Mouse (Mus musculus) adrenal gland, postnatal 25 days (tissue): ENCODE results near the gene Banp. TPM values are rescaled to one million over a fixed set of nuclear protein-coding genes. Genes with fewer than 3 reads are reported as not detected.

Source experiments
- DNase-seq: peaks from one replicate; pipeline ENCODE4 v3.0.0; 2021; ENCODE audit warnings: mixed read lengths
- total RNA-seq: library from RNA; stranded (reverse); gene quantifications from 2 replicates; pipeline ENCODE4 v1.2.3, GENCODE M21; 2021

Gene Banp
- total RNA-seq, 1 experiment from 2014 or later, result 35.7 TPM

DNA sequence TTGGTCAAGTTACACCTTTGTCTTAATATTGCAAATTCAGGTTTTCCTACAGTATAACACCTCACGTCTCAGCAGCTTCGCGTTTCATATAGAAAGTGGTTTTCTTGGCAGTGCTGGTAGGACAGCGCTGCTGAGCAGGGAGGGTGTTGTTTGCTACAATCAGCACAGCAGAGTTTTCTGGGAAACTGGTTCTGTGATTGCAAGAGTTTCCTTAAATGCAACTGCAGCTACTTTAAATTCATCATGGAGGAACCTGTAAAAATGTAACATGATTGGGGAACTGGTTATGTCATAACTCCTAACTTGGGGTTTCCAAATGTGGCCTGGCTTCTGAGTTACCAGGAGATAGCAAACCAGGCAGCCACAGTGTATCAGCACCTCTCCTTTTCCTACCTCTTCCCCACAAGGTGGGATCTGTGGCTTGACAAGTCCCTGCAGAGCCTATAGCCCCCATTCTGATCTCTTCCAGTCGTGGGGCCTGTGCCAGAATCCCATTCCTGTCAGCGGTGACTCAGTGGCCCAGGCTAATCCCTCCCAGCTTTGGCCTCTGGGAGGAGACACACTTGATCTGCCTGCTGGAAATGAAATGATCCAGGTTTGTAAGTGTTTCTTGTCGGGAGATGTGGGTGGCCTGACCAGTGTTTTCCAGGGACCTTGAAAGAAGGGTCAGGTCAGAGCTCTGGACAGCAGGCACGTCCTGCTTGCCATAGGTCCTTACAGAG, 70.7 kb downstream of the Banp start:
- DNase-seq, result no peak

- DNase-seq, result no peak
These were observed 72.2 kb downstream of the Banp start for GRCm38 (mm10) chr8:122021725-122022124.

DNA sequence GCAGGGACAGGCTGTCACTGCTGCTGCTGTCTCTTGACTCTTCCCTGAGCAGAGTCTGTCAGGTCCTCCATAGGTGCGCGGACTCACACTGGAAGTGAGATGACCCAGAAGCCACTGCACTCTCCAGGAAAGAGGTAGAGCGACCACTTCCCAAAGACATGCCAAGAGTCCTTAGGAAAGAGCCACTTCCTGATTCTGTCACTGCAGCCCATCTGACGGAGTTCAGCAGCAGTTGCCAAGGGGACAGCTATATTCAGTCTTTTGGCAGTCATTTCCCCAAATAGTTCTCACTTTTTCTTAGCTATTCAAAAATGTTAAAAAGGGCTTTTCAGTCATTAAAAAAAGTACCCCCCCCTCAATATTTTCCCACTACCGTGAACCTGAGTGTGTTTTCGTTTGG, 72.7 kb downstream of the Banp start:
- DNase-seq, result no peak

DNA sequence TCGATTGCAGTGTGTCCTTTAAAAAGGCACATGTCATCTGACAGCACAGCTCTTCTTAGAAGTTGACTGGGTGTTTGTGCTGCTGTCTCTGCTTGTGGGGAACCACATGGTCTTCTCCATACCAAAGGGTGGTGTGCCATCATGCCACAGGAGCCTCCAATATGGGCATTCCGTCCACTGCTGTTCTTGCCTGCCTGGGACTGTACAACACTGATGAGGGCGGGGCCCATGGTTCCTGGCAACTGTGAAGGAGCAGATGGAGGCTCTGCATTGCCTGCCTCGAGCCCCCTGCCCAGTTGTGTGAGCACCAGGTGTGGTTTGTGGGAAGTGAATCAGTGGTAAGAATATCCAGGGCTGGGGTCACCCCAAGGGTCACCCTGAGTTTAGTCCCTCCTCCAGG, 73.2 kb downstream of the Banp start:
- DNase-seq, result no peak

- DNase-seq, result no peak
These were observed 76.0 kb downstream of the Banp start for GRCm38 (mm10) chr8:122025546-122025945.

DNA sequence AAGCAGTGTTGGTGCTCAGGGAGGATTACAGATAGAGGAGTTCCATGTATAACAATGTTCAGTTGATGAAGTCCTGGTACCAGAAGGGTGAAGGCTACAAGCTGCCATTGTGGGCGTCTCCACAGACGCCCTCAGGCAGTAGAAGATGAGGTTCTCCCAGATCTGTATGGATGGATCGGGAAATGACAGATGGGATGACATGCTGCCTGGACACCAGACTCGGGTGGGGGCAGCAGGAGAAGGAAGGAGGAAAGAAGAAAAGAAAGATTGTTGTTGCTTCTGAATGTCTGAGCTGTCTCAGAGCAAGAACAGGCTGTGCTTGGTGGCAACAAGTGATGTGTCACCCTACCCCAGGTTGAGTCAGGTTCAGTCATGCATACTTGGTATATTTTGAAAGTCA, 78.6 kb downstream of the Banp start:
- DNase-seq, result no peak

- no peak for DNase-seq
These were observed 81.4 kb downstream of the Banp start for GRCm38 (mm10) chr8:122030965-122031364.

DNA sequence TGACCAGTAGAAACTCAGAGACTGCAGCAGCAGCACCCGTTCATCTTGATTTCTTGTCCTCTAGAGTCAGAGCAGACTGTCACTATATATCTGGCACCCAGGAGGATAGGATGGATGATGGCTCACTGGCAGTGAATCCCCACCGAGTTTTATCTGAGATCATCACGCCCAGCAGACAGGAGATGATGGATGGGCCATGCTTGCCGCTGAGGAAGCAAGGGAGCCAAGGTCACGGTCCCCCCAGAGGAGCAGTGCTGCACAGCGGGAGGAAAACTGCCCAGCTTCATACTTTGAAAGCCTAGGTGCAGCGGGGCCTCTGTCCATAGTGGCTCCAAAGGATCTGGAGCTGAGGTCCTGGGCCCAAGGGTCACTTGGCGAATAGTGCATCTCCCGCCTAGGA, 83.2 kb downstream of the Banp start:
- DNase-seq, result peak; percentile 66

GRCm38 (mm10) chr8:122035543-122035942, 86.0 kb downstream of the Banp start:
- no peak for DNase-seq

DNA sequence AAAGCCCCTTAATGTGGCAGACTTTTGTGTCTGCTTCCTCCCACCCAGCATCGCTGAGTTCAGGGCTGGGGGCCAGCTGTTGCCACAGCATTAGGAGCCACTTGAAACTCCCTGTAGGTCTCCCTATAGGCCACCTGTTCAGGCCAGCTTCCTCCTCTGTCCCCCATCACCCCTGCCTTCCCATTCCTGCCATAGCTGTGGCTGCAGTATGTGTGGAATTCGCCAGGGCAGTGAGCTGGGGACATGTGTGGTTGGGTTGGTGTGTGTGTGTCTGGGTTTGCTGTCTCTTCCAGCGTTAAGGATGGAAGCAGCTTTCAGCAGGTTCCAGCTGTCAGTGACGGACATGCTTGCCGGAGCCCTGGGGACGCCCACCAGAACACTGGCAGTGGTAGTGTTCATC, 86.8 kb downstream of the Banp start:
- no peak for DNase-seq

GRCm38 (mm10) chr8:122037279-122037678, 87.7 kb downstream of the Banp start:
- no peak for DNase-seq

DNA sequence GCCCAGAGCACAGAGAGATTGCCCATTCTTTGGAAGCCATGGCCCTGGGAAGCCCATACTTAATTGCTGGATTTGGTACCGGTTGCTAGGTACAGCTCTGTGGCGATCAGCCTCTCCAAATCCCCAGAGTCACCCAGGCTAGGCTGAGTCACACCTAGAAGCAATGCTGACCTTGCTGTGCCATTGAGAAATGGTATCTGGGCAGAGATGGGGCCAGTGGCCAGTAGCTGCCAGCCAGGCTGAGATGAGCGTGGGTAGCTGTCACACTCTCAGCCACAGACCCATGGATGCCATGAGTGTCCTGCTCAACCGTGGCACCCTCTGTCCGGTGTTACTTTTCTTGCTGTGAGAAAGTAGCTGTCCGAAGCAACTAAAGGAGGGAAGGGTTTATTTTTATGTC, 88.5 kb downstream of the Banp start:
- peak; percentile 34 for DNase-seq

DNA sequence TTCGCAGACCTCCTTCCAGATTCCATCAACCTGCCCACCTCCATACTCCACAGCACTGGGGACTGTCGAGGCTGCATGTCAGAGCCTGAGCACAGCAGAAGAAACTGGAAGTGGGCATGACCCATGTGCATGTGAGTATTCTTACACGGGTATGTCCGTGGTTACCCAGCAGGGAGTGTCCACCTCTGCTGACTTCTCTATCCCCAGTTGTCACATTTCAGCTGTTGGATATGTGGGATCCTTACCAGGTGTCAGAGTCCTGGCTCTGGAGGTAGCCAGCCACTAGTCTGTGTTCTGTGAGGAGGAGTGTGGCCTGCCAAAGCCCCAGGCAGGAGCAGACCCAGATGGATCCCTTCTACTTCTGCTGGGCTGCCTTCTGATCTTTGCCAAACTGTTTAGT, 89.9 kb downstream of the Banp start:
- DNase-seq, result no peak

- no peak for DNase-seq
These were observed 97.8 kb downstream of the Banp start for GRCm38 (mm10) chr8:122047206-122047870.

- no peak for DNase-seq
These were observed 99.7 kb downstream of the Banp start for GRCm38 (mm10) chr8:122049266-122049665.

DNA sequence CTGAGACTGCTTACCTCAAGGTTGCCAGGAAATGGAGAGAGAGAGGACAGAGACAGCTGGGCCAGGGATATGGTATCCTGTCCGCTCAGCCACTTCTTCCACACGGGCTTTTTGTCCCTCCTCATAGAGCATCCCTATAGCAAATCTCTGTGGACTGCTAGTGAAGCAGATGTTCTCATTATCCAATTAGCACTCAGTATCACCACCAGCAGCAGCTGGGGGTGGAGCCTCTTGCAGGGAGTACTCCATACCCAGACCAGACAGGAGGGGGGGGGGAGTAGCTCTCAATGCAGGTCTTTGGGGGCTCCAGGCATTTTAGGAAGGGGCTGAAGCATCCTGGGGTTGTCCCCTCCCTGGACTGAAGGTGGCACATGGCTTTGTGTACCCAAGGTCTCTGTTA, 100.4 kb downstream of the Banp start:
- DNase-seq, result no peak

GRCm38 (mm10) chr8:122050620-122051019, 101.1 kb downstream of the Banp start:
- no peak for DNase-seq

- no peak for DNase-seq
These were observed 105.8 kb downstream of the Banp start for GRCm38 (mm10) chr8:122055321-122055720.

DNA sequence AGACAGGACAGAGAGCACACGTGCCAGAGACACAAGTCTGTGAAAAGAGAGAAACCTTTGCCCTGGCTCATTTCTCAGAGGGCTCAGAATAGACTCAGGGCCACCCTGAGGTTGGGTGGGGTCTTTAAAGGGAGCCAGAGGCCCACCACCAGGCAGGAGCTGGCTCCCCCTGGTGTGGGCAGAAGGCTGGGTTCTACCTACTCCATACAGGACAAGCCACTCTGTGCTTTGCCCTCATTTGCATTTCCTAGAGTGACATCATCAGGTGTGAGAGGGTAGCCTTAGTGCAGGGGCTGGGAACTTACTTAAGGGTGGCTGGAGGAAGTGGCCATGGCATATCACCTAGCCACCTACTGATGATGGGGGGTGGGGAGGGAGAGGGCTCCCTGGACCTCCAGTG, 106.6 kb downstream of the Banp start:
- DNase-seq, result no peak

- DNase-seq, result no peak
These were observed 107.3 kb downstream of the Banp start for GRCm38 (mm10) chr8:122056882-122057281.

DNA sequence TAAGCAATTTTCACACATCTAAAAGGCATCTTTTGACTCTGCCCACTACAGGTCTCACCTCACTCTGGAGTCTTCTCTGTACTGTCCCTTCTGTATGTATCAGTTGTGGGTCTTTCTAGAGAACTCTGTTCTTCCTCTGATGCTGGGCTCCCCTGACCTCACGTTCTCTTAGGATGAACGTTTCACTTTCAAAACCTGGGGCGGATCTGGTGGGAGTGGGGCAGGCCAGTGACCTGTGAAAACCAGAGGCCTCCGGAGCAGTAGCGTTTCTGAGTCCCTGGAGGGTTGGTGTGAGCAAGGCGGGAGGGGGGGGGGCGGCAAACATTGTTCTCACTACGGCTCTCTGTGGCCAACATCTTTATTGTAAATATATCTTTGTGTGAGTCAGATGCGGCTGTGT, 109.0 kb downstream of the Banp start:
- DNase-seq, result no peak

GRCm38 (mm10) chr8:122058951-122059350, 109.4 kb downstream of the Banp start:
- no peak for DNase-seq

- DNase-seq, result no peak
These were observed 113.1 kb downstream of the Banp start for GRCm38 (mm10) chr8:122062508-122063223.

DNA sequence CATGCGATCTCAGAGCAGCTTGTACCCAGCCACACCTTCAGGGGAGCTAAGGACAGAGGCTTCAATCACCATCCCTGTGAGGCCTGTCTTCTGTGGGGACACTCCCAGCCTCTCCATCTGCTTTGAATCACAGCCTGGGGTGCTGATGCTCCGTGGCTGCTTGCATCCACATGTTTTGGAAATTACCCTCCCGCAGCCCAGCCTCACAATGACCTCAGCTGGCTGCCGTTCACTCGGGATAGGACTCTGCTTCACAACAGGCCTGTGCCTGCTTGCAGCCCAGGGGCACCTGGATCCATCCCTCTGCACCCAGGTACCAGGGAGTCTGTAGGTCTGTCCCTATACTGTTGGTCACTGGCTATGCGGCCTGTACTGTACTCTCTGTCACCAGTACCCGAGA, 114.8 kb downstream of the Banp start:
- no peak for DNase-seq
